Mouse (Mus musculus) kidney, adult 9 months (tissue): Measurements from ENCODE around the gene Mctp2.

ENCODE experiments used
- DNase-seq: peaks from one replicate; pipeline ENCODE4 v3.0.0; 2022

The Mctp2 gene

DNA sequence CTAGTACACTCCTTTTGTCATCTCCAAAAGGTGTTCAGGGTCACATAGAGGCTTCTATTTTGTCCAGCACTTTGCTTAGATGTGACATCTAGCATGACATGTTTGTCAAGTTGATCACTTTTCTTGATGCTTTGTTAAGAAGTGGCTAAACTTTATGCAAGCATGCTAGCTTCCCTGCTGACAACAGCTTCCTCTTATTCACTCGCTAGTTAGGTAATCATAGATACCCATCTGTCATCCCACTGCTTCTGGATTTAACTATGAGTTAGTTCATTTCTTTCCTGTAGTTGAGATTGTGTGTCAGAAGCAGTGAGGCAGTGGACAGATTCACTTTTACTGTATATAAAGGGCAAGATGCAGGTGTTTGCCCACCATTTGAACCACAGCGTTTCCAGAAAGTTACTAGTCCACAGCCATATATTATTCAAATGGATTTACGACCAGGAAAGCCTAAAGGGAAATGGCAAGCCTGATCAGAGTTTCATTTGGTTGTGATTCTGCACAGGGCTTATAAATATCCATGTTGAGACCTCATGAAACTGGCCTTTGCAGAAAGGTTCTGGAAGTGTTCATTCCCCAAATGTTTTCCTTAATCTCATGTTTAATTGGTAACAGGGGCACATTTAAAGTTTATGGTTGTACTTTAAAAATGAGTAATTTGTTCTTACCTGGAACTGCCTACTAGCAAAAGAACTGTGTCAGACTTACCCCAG lies 216.8 kb downstream of the Mctp2 start:
- DNase-seq: no peak

DNA sequence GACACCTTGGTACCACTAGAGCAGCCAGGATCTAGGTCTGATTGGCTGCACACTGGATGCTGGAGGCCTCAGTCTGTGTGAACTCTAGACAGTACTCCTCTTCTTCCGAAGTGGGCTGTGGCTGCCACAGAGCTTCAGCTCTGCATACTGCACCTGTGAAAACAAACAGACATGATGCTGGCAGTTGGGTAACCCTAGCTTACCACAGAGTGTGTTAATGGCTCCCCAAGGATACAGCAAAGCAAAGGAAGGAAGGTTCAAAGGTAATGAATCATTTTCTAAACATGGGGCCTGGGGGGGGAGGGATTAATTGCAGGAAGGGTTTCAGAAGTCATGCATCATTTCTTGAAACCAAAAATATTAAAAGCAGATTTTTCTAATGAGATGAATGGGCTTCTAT lies 225.7 kb downstream of the Mctp2 start:
- DNase-seq: no peak

DNA sequence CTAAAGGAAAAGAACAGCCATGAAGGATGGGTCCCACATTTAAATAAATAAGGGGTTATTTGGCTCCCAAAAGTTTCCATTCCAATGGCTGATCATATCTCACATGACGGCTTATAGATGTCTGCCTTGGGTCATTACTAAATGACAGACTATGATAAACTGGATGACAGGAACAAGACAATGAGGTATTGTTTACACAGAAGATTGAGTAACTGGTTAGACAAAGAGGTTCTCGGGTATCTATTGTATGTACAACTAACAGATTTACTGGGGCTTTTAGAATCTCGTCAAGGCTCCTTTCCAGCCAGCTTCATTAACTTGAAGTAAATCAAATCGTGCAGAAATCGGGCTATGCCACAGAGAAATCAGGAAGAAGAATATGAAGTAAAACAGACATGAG lies 227.5 kb downstream of the Mctp2 start:
- DNase-seq: no peak

- no peak for DNase-seq
Observed at GRCm38 (mm10) chr7:72071418-72072184, 234.8 kb downstream of the Mctp2 start.

- DNase-seq: no peak
Observed at GRCm38 (mm10) chr7:72068454-72068853, 238.0 kb downstream of the Mctp2 start.

DNA sequence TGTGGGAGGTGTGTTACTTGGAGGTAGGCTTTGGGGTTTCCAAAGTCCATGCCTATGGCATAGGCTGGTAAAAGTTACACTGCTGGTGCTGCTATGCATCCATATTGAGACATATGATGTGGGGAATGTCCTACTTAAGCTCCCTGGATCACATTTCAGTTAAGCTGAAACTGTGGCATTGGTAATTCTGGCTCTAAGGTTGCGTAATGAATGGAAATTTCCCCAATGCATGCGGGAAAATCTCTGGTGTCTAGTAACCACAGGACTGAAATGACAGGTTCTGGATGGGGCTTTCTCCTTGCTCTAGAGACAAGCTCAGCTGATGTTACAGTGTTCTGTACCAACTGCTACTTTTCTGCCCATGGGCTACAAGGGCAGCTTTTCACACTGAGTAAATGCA lies 240.1 kb downstream of the Mctp2 start:
- DNase-seq: no peak

DNA sequence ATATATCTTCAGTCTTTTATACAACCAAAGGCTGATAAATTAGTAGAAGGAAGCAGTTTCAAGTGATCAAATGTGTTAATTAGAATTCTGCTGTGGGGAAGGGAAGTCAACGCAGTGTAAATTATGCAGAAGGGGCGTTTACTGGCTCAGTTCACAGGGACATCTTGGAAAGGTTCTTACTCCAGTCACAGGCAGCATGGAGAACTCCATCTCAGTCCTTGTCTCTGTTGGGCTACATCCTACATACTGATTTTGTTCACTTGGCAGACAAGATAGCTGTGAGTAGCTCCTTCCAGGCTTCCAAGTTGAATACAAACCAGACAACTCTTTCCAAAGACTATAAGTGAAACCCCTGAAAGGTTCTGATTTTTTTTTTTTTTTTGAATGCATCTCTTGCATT lies 254.6 kb downstream of the Mctp2 start:
- no peak for DNase-seq

GRCm38 (mm10) chr7:72047588-72048585 lies 258.5 kb downstream of the Mctp2 start:
- no peak for DNase-seq
